Mouse (Mus musculus) ES-Bruce4 (cell line): ENCODE data around the gene Tbc1d1. TPM values are rescaled to one million over a fixed set of nuclear protein-coding genes. Genes with fewer than 3 reads are reported as not detected.
A peak's percentile ranks its signal among the peaks of the same experiment; 100 is the strongest.

Experiments used
- H3K27ac ChIP-seq: 2 replicates; pipeline ENCODE4 v1.5.1; 2012; ENCODE audit warnings: low read length, inconsistent platforms; ENCODE audit not compliant: insufficient read depth
- H3K27me3 ChIP-seq: 2 replicates; pipeline ENCODE4 v1.6.1; 2012; ENCODE audit warnings: mild to moderate bottlenecking, low read length, inconsistent platforms; ENCODE audit not compliant: control insufficient read depth, poor library complexity, insufficient read depth, severe bottlenecking
- H3K36me3 ChIP-seq: 2 replicates; pipeline ENCODE4 v1.6.1; 2012; ENCODE audit warnings: inconsistent platforms, mild to moderate bottlenecking, low read length, moderate library complexity; ENCODE audit not compliant: control insufficient read depth, poor library complexity, insufficient read depth, severe bottlenecking
- H3K4me1 ChIP-seq: one replicate; pipeline ENCODE4 v1.8.1; 2011; ENCODE audit warnings: low read length; ENCODE audit not compliant: control insufficient read depth, insufficient read depth
- H3K4me3 ChIP-seq: 2 replicates; pipeline ENCODE4 v1.5.1; 2011; ENCODE audit warnings: low read depth, mild to moderate bottlenecking, low read length
- H3K9ac ChIP-seq: 2 replicates; pipeline ENCODE4 v1.6.1; 2012; ENCODE audit warnings: low read depth, mild to moderate bottlenecking, inconsistent platforms; ENCODE audit not compliant: poor library complexity, severe bottlenecking
- H3K9me3 ChIP-seq: replicated peaks from 2 replicates; pipeline ENCODE4 v1.6.1; 2012; ENCODE audit warnings: mild to moderate bottlenecking, low read length, inconsistent platforms; ENCODE audit not compliant: control insufficient read depth, poor library complexity, insufficient read depth, severe bottlenecking
- CTCF ChIP-seq: IDR thresholded peaks from one replicate; pipeline ENCODE4 v1.8.1; 2011; ENCODE audit warnings: low read depth, low read length
- EP300 ChIP-seq: IDR thresholded peaks from 2 replicates; pipeline ENCODE4 v1.6.1; 2011; ENCODE audit warnings: low read depth, low read length; ENCODE audit not compliant: insufficient read depth
- POLR2A ChIP-seq: IDR thresholded peaks from one replicate; pipeline ENCODE4 v1.8.1; 2011; ENCODE audit warnings: low read length; ENCODE audit not compliant: insufficient read depth
- polyA plus RNA-seq: library from polyadenylated mRNA; stranded (reverse); fragments of >200 nt; gene quantifications from 2 replicates; pipeline ENCODE4 v1.2.4, GENCODE M21; 2011; ENCODE audit warnings: low read depth; ENCODE audit not compliant: missing spikeins, insufficient read depth, insufficient read length

Tbc1d1 gene
- polyA plus RNA-seq: 40.6 and 46.2 TPM in 2 replicates

- Histone ChIP-seq H3K27ac (no peak within 1 kb of the TSS), H3K4me1 (no peaks in the 10 kb centered on the region), H3K9me3 (no peaks in the 10 kb centered on the region), H3K9ac (no peak within 1 kb of the TSS), H3K27me3 (peaks cover 15% of the 10 kb centered on the region), H3K4me3 (no peak within 1 kb of the TSS), H3K36me3 (no peaks in the 10 kb centered on the region)
- TF ChIP-seq POLR2A (no peak), CTCF (no peak), EP300 (no peak)
Observed at GRCm38 (mm10) chr5:64155861-64156550, at the start of gene Tbc1d1. Tbc1d1 (plus strand) TSS chr5:64156305.

GRCm38 (mm10) chr5:64107596-64108289 is 48.4 kb upstream of the Tbc1d1 start:
- H3K27me3 ChIP-seq: no peaks in the 10 kb centered on the region
- no peaks in the 10 kb centered on the region for H3K9me3 ChIP-seq
- no peak overlapping the region for H3K4me3 ChIP-seq
- no peak overlapping the region for H3K27ac ChIP-seq
- H3K36me3 ChIP-seq: 0 out of 2 replicates have a peak, but pooled peaks cover 5% of the 10 kb centered on the region
- H3K9ac ChIP-seq: no peak overlapping the region
- TF ChIP-seq CTCF: no peak
- TF ChIP-seq POLR2A: no peak
- peak; percentile 58; the same call in 1 of the 2 replicates for TF ChIP-seq EP300
- H3K4me1 ChIP-seq: peaks cover 2% of the 10 kb centered on the region

GRCm38 (mm10) chr5:64109217-64109616 is 46.9 kb upstream of the Tbc1d1 start:
- Histone ChIP-seq H3K36me3 (0 out of 2 replicates have a peak, but pooled peaks cover 2% of the 10 kb centered on the region), H3K4me3 (no peak overlapping the region), H3K9ac (no peak overlapping the region), H3K27me3 (no peaks in the 10 kb centered on the region), H3K4me1 (peaks cover 2% of the 10 kb centered on the region), H3K27ac (no peak overlapping the region), H3K9me3 (no peaks in the 10 kb centered on the region)
- TF ChIP-seq EP300 (no peak), POLR2A (no peak), CTCF (no peak)

GRCm38 (mm10) chr5:64112360-64112759 is 43.7 kb upstream of the Tbc1d1 start:
- H3K4me3 ChIP-seq: no peak overlapping the region
- no peak overlapping the region for H3K27ac ChIP-seq
- no peaks in the 10 kb centered on the region for H3K27me3 ChIP-seq
- H3K9me3 ChIP-seq: peaks cover 9% of the 10 kb centered on the region
- no peak overlapping the region for H3K9ac ChIP-seq
- TF ChIP-seq POLR2A (no peak), EP300 (no peak), CTCF (no peak)
- 0 out of 2 replicates have a peak, but pooled peaks cover 2% of the 10 kb centered on the region for H3K36me3 ChIP-seq
- peaks cover 2% of the 10 kb centered on the region for H3K4me1 ChIP-seq

GRCm38 (mm10) chr5:64114210-64114609 is 41.9 kb upstream of the Tbc1d1 start:
- no peak overlapping the region for H3K9ac ChIP-seq
- no peak overlapping the region for H3K4me3 ChIP-seq
- no peaks in the 10 kb centered on the region for H3K27me3 ChIP-seq
- H3K36me3 ChIP-seq: 0 out of 2 replicates have a peak, but pooled peaks cover 2% of the 10 kb centered on the region
- peaks cover 10% of the 10 kb centered on the region for H3K9me3 ChIP-seq
- H3K4me1 ChIP-seq: no peaks in the 10 kb centered on the region
- TF ChIP-seq CTCF (no peak), EP300 (no peak), POLR2A (no peak)
- H3K27ac ChIP-seq: no peak overlapping the region

- Histone ChIP-seq H3K9ac (no peak overlapping the region), H3K4me3 (no peak overlapping the region), H3K27ac (peak overlapping the region; percentile 36; the same call in 1 of the 2 replicates), H3K36me3 (0 out of 2 replicates have a peak, but pooled peaks cover 2% of the 10 kb centered on the region), H3K9me3 (peaks cover 10% of the 10 kb centered on the region), H3K4me1 (no peaks in the 10 kb centered on the region), H3K27me3 (no peaks in the 10 kb centered on the region)
- no peak for TF ChIP-seq POLR2A
- TF ChIP-seq CTCF: no peak
- TF ChIP-seq EP300: no peak
Observed at GRCm38 (mm10) chr5:64117191-64117590, 38.9 kb upstream of the Tbc1d1 start.
